Mouse (Mus musculus) heart, embryonic 15.5 days (tissue): ENCODE measurements around the gene Eepd1. TPM values are rescaled to one million over a fixed set of nuclear protein-coding genes. Genes with fewer than 3 reads are reported as not detected.
A peak's percentile ranks its signal among the peaks of the same experiment; 100 is the strongest.

ENCODE experiments used
- ATAC-seq: fragments of 200-750 bp; cut with Nextera tagmentation; replicated peaks from 2 replicates; pipeline ENCODE4 v1.8.0; 2017; ENCODE audit warnings: low read depth, moderate TSS enrichment; ENCODE audit not compliant: insufficient number of reproducible peaks, insufficient read depth, low FRiP score
- H3K27ac ChIP-seq: fragments of 300-500 bp; sonication (generic); 2 replicates; pipeline ENCODE4 v1.5.1; 2015; ENCODE audit warnings: mild to moderate bottlenecking, inconsistent platforms
- H3K27me3 ChIP-seq: fragments of 300-500 bp; sonication (generic); 2 replicates; pipeline ENCODE4 v1.6.1; 2015; ENCODE audit warnings: inconsistent platforms
- H3K36me3 ChIP-seq: fragments of 300-500 bp; sonication (generic); 2 replicates; pipeline ENCODE4 v1.6.1; 2015; ENCODE audit warnings: mild to moderate bottlenecking, inconsistent platforms
- H3K4me1 ChIP-seq: fragments of 300-500 bp; sonication (generic); replicated peaks from 2 replicates; pipeline ENCODE4 v1.6.1; 2015; ENCODE audit warnings: inconsistent platforms
- H3K4me2 ChIP-seq: fragments of 300-500 bp; sonication (generic); 2 replicates; pipeline ENCODE4 v1.6.1; 2015; ENCODE audit warnings: inconsistent platforms, mild to moderate bottlenecking, moderate library complexity
- H3K4me3 ChIP-seq: fragments of 300-500 bp; sonication (generic); 2 replicates; pipeline ENCODE4 v1.5.1; 2015; ENCODE audit warnings: mild to moderate bottlenecking, inconsistent platforms
- H3K9ac ChIP-seq: fragments of 300-500 bp; sonication (generic); 2 replicates; pipeline ENCODE4 v1.6.1; 2015; ENCODE audit warnings: mild to moderate bottlenecking, inconsistent platforms
- H3K9me3 ChIP-seq: fragments of 300-500 bp; sonication (generic); replicated peaks from 2 replicates; pipeline ENCODE4 v1.6.1; 2016; ENCODE audit warnings: inconsistent platforms
- WGBS: fragments of 180-500 bp; shearing (Covaris S2); methylation state at CpG from one replicate; pipeline ENCODE4 v1.1.7; 2015; ENCODE audit warnings: mixed read lengths; 5-methylcytosine and 5-hydroxymethylcytosine counted together
- polyA plus RNA-seq: library from polyadenylated mRNA; unstranded; fragments of >200 nt; fragmentation: Nextera tagmentation; extraction: Ambion mirVana; gene quantifications from 2 replicates; pipeline ENCODE4 v1.2.1, GENCODE M21; 2015

Gene Eepd1
- polyA plus RNA-seq, 1 experiment from 2014 or later, result 21.5 TPM

DNA sequence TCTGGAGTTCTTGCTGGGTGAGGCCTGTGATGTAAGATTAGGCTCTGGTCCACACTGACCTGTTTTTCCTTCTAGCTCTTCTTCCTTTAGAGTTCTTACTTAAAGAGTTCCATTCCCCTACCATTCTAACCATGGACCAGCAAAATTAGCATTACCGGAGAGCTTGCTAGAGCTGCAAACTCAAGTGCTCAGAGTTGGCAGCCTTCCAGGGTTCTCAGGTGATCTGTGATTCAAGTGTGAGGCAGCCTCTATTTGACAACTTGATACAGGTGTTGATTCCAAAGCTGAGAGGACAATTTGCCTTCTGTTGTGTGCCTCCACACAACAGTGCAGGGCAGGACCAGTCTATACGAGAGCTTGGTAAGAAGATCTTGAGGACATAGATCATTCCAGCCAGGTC is 31.7 kb downstream of the Eepd1 start:
- ATAC-seq, result no peak
- Histone ChIP-seq H3K27me3 (no peaks in the 10 kb centered on the region), H3K9ac (no peak overlapping the region), H3K4me2 (no peak overlapping the region), H3K4me1 (peaks cover 66% of the 10 kb centered on the region), H3K36me3 (no peaks in the 10 kb centered on the region), H3K27ac (peak overlapping the region; percentile 46), H3K9me3 (no peaks in the 10 kb centered on the region), H3K4me3 (no peak overlapping the region)
- 42% methylated on average over 2 of the region's 2 CpGs for WGBS

DNA sequence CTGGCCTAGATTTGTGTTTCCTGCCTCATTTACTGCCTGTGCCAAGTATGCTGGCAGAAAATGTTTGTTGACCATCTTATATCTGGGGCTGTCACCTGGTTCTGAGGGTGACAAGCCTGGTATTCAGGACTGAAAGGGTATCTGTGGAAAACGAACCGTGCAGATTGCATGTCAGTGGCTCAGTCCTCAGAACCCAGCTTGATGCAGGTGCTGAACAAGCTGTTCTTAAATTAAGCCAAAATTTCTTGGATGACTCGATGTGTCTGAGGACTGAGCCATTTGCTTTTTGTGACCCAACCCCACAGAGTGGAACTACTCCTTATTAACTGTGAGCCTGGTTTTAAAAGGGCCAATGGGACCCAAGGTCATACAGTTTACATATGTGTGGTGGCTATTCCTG is 32.2 kb downstream of the Eepd1 start:
- Histone ChIP-seq H3K27me3 (no peaks in the 10 kb centered on the region), H3K36me3 (no peaks in the 10 kb centered on the region), H3K27ac (peak overlapping the region; percentile 46; the same call in 1 of the 2 replicates), H3K4me1 (peaks cover 70% of the 10 kb centered on the region), H3K9ac (no peak overlapping the region), H3K4me2 (no peak overlapping the region), H3K9me3 (no peaks in the 10 kb centered on the region), H3K4me3 (no peak overlapping the region)
- WGBS, result 45% methylated on average over 3 of the region's 3 CpGs
- ATAC-seq, result no peak

DNA sequence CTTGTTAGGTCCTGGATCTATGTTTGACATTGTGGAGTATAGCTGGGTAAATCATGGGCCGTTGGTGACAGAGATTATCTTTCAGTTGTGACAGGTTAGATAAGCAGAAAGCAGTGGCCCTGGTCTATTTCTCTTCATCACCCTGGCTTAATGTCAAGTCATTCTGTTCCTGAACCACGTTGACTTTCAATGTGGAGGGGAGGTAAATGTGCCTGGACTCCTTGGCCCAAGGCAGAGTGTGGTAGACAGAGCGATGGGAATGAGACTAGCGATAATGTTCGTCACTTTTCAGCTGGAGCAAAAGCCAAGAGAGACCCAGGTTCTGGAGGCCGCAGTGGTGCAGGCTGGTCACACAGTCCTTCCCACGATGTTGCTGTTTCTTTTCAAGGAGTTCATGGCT is 35.3 kb downstream of the Eepd1 start:
- H3K4me3 ChIP-seq, result no peak overlapping the region
- no peaks in the 10 kb centered on the region for H3K9me3 ChIP-seq
- no peak overlapping the region for H3K9ac ChIP-seq
- no peak for ATAC-seq
- WGBS, result 30% methylated on average over 7 of the region's 7 CpGs
- no peaks in the 10 kb centered on the region for H3K36me3 ChIP-seq
- no peak overlapping the region for H3K4me2 ChIP-seq
- H3K27me3 ChIP-seq, result no peaks in the 10 kb centered on the region
- peak overlapping the region; percentile 65 for H3K27ac ChIP-seq
- H3K4me1 ChIP-seq, result peaks cover 76% of the 10 kb centered on the region

DNA sequence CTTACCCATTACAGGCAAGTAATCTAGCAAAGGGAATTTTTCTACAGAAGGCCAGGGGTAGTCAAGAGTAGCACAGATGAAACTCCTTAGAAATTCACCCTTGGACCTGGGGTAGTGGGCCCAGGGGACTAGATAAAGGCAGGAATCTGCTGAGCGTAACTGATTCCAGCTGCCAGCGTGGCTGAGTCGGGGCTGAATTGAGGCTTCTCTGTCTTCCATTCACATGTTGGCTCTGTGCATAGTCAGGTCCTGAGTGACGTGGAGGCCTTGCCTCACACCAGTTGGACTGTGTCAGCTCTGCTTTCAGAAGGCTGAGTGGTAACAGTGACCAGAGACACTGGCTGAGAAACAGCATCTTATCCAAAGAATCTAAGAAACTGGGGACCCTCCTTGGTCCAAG is 36.6 kb downstream of the Eepd1 start:
- 35% methylated on average over 4 of the region's 4 CpGs for WGBS
- Histone ChIP-seq H3K36me3 (no peaks in the 10 kb centered on the region), H3K9me3 (no peaks in the 10 kb centered on the region), H3K4me2 (no peak overlapping the region), H3K4me3 (no peak overlapping the region), H3K9ac (no peak overlapping the region), H3K27ac (0 out of 2 replicates have a peak overlapping the region, but pooled peaks have one; percentile 18), H3K27me3 (no peaks in the 10 kb centered on the region), H3K4me1 (peaks cover 71% of the 10 kb centered on the region)
- ATAC-seq, result no peak

DNA sequence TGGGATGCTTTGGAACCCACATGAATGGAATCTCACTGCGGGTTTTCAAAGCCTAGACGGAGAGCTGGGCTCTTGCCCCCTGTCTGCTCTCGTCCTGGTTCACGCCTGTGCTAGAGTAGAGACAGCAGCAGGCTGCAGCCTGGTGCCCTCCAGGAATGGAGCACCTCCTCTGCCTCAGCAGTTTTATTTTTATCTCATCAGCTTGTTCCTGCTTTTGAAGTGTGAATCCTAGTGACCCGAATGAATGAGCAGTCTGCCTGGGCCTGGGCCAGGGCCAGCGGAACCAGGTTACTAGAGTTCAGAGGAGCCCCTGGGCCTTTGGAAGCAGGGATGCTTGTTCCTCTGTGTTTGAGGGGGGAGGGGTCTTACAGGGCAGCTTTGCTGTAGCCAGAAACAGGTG is 37.8 kb downstream of the Eepd1 start:
- H3K36me3 ChIP-seq, result no peaks in the 10 kb centered on the region
- H3K27ac ChIP-seq, result peak overlapping the region; percentile 23
- H3K4me1 ChIP-seq, result peaks cover 59% of the 10 kb centered on the region
- H3K9ac ChIP-seq, result no peak overlapping the region
- WGBS, result 17% methylated on average over 6 of the region's 6 CpGs
- H3K4me3 ChIP-seq, result no peak overlapping the region
- no peaks in the 10 kb centered on the region for H3K9me3 ChIP-seq
- H3K4me2 ChIP-seq, result peak overlapping the region; percentile 22
- H3K27me3 ChIP-seq, result no peaks in the 10 kb centered on the region
- peak; percentile 69 for ATAC-seq

DNA sequence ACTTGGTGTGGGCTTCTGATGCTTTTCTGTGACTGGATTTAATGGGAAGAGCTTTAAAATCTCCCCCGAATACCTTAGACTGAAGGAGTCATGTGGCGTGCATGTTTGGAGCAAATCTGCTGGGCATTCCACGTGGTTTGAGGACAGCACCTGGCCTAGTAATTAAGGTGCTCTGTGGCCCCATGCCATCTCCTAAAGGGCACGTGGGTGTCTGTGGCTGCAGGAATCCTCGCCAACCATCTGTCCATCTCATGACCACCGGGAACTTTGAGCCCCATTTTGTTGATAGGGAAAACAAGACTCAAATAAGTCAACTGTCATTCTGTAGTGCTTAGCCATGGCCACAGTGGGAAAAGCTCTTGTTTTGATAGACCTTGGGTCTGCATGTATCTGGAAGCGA is 39.5 kb downstream of the Eepd1 start:
- Histone ChIP-seq H3K4me1 (peaks cover 53% of the 10 kb centered on the region), H3K9me3 (no peaks in the 10 kb centered on the region)
- 89% methylated on average over 7 of the region's 7 CpGs for WGBS

DNA sequence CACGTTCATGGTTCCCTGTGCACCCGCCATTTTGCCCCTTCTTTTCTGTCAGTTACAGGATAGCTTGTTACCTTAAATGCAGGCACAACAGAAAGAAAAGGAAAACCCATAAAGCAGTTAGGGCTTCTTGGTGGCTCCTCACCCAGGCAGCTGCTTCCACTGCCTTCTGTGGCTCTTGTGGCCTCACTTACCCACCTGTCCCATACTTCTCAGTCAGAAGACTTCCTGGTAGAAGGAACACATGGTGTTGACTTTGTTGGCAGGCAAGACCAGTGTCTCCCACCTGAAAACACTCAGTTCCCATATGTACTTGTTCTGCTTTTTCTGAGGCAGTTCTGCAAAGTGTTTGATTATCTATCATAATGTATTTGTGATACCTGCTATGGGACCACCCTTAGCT is 40.5 kb downstream of the Eepd1 start:
- peaks cover 53% of the 10 kb centered on the region for H3K4me1 ChIP-seq
- no peaks in the 10 kb centered on the region for H3K36me3 ChIP-seq
- H3K27ac ChIP-seq, result no peak overlapping the region
- H3K9ac ChIP-seq, result no peak overlapping the region
- no peak overlapping the region for H3K4me3 ChIP-seq
- H3K9me3 ChIP-seq, result no peaks in the 10 kb centered on the region
- no peak overlapping the region for H3K4me2 ChIP-seq
- no peaks in the 10 kb centered on the region for H3K27me3 ChIP-seq
- 91% methylated on average over 2 of the region's 2 CpGs for WGBS
- ATAC-seq, result no peak

More for the DNA sequence above, 39.5 kb downstream of the Eepd1 start:
- Histone ChIP-seq H3K27me3 (no peaks in the 10 kb centered on the region), H3K27ac (no peak overlapping the region), H3K9ac (no peak overlapping the region), H3K4me2 (no peak overlapping the region), H3K4me3 (no peak overlapping the region), H3K36me3 (no peaks in the 10 kb centered on the region)
- ATAC-seq, result no peak

DNA sequence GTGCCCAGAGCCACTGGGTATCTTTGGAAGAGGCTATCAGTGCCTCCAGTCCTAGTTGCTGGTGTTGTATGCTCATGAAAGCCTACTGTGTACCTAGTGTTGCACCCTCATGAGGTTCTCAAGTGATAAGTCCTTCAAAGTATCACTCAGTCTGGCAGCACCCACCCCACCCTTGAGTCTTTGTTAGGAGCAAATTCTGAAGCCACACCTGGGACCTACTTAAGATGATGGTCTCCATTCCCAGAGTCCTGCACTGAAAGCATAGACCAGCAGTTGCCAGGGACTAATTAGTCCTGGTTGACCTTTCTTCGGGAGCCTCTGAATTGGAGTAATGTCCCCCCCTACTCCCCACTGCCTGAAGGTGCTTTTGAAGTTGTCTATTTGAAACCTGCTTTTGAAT is 45.2 kb downstream of the Eepd1 start:
- Histone ChIP-seq H3K4me1 (peaks cover 30% of the 10 kb centered on the region), H3K27ac (peak overlapping the region; percentile 80), H3K27me3 (no peaks in the 10 kb centered on the region), H3K9me3 (no peaks in the 10 kb centered on the region), H3K36me3 (no peaks in the 10 kb centered on the region), H3K4me3 (no peak overlapping the region), H3K9ac (no peak overlapping the region), H3K4me2 (peak overlapping the region; percentile 19)
- no peak; the same call in 1 of the 2 replicates for ATAC-seq
- 39% methylated on average over 1 of the region's 1 CpGs for WGBS

DNA sequence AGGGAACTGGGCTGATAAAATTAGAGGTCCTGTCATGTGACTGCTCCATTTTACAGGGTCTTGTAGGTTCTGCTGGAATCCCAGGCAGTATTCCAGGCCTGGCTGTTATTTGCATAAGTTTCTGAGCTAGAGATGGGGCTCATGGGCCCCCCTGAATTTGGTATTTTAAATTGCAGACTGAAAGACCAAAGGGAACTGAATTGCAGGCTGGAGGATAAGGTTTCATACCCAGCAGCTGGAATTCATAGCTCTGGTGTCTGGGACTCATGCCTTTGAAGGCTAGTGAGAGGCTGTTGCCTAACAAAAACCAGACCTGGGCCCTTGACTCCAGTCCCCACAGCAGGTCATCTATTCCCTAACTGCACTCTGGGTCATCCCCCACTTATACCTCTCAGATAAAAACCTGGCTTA is 45.6 kb downstream of the Eepd1 start:
- ATAC-seq, result peak; percentile 90
- no peaks in the 10 kb centered on the region for H3K9me3 ChIP-seq
- H3K4me2 ChIP-seq, result peak overlapping the region; percentile 27
- H3K27me3 ChIP-seq, result no peaks in the 10 kb centered on the region
- H3K36me3 ChIP-seq, result no peaks in the 10 kb centered on the region
- H3K4me3 ChIP-seq, result no peak overlapping the region
- H3K9ac ChIP-seq, result no peak overlapping the region
- H3K27ac ChIP-seq, result peak overlapping the region; percentile 80
- peaks cover 30% of the 10 kb centered on the region for H3K4me1 ChIP-seq

DNA sequence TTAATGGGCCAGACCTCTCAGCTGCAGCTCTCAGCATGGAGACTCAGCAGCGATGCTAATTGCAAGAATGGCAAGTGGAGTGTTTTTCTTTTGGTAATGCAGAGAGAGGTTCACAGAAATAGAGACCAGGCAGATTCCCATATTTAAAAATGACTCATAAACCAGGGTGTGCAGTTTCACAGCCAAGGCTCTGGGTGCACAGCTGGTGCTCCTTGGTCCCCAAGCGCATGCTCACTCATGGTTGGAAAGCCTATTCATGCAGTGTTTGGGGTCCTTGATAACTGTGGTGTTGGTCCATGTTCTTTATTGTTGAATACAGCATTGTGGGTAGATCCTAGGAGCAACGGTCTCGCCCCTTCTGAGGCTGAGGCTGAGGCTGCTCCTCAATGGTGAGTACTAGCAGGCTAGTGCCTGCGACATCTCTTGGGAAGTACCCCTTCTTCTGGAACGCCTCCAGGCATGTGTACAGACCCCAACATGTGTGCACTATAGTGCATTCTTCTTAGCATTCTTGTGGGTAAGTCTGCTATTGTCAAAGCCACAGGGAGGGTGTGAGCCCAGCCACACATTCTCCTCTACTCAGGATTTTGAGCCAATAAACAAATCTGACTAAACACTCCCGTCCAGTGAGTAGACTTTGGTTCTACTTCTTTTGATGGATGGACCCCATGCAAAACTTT is 46.2 kb downstream of the Eepd1 start:
- 47% methylated on average over 7 of the region's 7 CpGs for WGBS
- H3K27ac ChIP-seq, result peak overlapping the region; percentile 80

DNA sequence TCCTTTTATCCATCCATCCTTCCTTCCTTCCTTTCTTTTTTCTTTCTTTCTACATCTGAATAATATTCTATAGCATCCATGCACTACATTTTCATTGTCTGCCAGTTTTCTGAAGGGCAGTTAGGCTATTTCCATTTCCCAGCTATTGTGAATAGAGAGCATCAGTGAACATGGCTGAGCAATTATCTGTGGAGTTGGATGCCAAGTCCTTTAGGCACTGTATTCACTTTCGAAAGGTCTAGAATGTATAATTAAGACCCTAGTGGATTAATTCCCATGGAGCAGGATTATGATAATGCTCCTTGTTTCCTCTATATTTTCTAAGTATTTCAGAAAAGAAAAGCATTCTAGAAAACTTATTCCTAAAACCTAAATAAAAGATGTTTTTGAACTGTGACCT is 50.3 kb downstream of the Eepd1 start:
- Histone ChIP-seq H3K9me3 (no peaks in the 10 kb centered on the region), H3K27me3 (no peaks in the 10 kb centered on the region), H3K4me2 (no peak overlapping the region), H3K9ac (no peak overlapping the region), H3K27ac (no peak overlapping the region), H3K4me3 (no peak overlapping the region), H3K36me3 (no peaks in the 10 kb centered on the region), H3K4me1 (peaks cover 21% of the 10 kb centered on the region)
- WGBS, result 85% methylated on average over 1 of the region's 1 CpGs
- ATAC-seq, result no peak

More for the DNA sequence above, 46.2 kb downstream of the Eepd1 start:
- H3K4me1 ChIP-seq, result peaks cover 27% of the 10 kb centered on the region
- no peaks in the 10 kb centered on the region for H3K27me3 ChIP-seq
- H3K9ac ChIP-seq, result no peak overlapping the region
- H3K4me3 ChIP-seq, result no peak overlapping the region
- no peaks in the 10 kb centered on the region for H3K36me3 ChIP-seq
- H3K4me2 ChIP-seq, result peak overlapping the region; percentile 27; the same call in 1 of the 2 replicates
- H3K9me3 ChIP-seq, result no peaks in the 10 kb centered on the region
- peak; percentile 16; the same call in 1 of the 2 replicates for ATAC-seq

DNA sequence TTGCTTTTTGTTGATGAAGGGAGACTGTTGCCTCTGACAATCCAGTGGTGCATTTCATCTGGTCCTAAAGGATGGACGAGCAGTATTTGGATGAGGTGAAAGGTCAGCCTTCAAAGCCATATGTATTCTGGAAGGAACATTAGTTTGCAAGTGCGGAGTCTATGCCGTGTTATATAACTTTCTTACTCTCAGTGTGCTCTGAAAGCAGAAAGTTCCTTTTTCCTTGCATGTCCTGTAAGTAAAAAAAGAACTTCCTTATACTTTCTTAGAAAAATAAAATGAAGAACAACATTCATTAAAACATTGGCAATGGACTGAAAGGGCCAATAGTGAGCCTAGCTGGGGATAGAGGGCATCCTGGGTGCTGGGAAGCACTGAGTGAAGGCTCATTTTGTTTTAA is 50.8 kb downstream of the Eepd1 start:
- Histone ChIP-seq H3K9ac (no peak overlapping the region), H3K27ac (no peak overlapping the region), H3K4me2 (no peak overlapping the region), H3K27me3 (no peaks in the 10 kb centered on the region), H3K36me3 (no peaks in the 10 kb centered on the region), H3K4me1 (peaks cover 16% of the 10 kb centered on the region), H3K9me3 (no peaks in the 10 kb centered on the region), H3K4me3 (no peak overlapping the region)
- no peak for ATAC-seq
- 76% methylated on average over 3 of the region's 3 CpGs for WGBS
